Mouse (Mus musculus) kidney, adult 18-20 months (tissue): ENCODE measurements at regions not wholly inside any gene's neighbourhood (a gene's known extent, or its start where the extent isn't known, plus 50 kb on each side); places are given as distances from the start of the nearest gene placed in this dataset.
A peak's percentile ranks its signal among the peaks of the same experiment; 100 is the strongest.
"Not testable (repeated sequence)": the region's sequence is repeated elsewhere in the genome, so short reads cannot be mapped to it uniquely, and the experiment has no call there.

Source experiments
- DNase-seq: peaks from one replicate; pipeline ENCODE4 v3.0.0; 2021

GRCm38 (mm10) chr17:15242976-15243635 lies 133.6 kb downstream of the Dll1 start:
- no peak for DNase-seq

- no peak for DNase-seq
Observed at GRCm38 (mm10) chr17:15242356-15242755, 134.3 kb downstream of the Dll1 start.

GRCm38 (mm10) chr17:15241491-15241890 lies 135.2 kb downstream of the Dll1 start:
- no peak for DNase-seq

GRCm38 (mm10) chr17:15240641-15241040 lies 136.0 kb downstream of the Dll1 start:
- DNase-seq = not testable (repeated sequence)

- DNase-seq = no peak
Observed at GRCm38 (mm10) chr17:15240011-15240410, 136.7 kb downstream of the Dll1 start.

- no peak for DNase-seq
Observed at GRCm38 (mm10) chr17:15235041-15235440, 141.6 kb downstream of the Dll1 start.

GRCm38 (mm10) chr17:15231175-15231574 lies 145.5 kb downstream of the Dll1 start:
- DNase-seq = no peak

GRCm38 (mm10) chr17:15229159-15229558 lies 147.5 kb downstream of the Dll1 start:
- no peak for DNase-seq

- DNase-seq = no peak
Observed at GRCm38 (mm10) chr17:15228077-15228476, 148.6 kb downstream of the Dll1 start.

- no peak for DNase-seq
Observed at GRCm38 (mm10) chr17:15223826-15224225, 152.8 kb downstream of the Dll1 start.

- DNase-seq = no peak
Observed at GRCm38 (mm10) chr17:15222923-15223322, 153.7 kb downstream of the Dll1 start.

GRCm38 (mm10) chr17:15214157-15214685 lies 162.5 kb downstream of the Dll1 start:
- DNase-seq = no peak

GRCm38 (mm10) chr17:15208808-15209173 lies 167.5 kb upstream of the Gm3448 start:
- no peak for DNase-seq

GRCm38 (mm10) chr17:15208030-15208807 lies 166.9 kb upstream of the Gm3448 start:
- peak; percentile 25 for DNase-seq

- DNase-seq = no peak
Observed at GRCm38 (mm10) chr17:15207182-15208029, 166.1 kb upstream of the Gm3448 start.

GRCm38 (mm10) chr17:15205799-15206198 lies 164.5 kb upstream of the Gm3448 start:
- DNase-seq = no peak

- no peak for DNase-seq
Observed at GRCm38 (mm10) chr17:15204524-15204923, 163.2 kb upstream of the Gm3448 start.

- no peak for DNase-seq
Observed at GRCm38 (mm10) chr17:15199235-15199634, 157.9 kb upstream of the Gm3448 start.

- no peak for DNase-seq
Observed at GRCm38 (mm10) chr17:15197361-15197760, 156.0 kb upstream of the Gm3448 start.

- no peak for DNase-seq
Observed at GRCm38 (mm10) chr17:15195819-15196218, 154.5 kb upstream of the Gm3448 start.

- DNase-seq = no peak
Observed at GRCm38 (mm10) chr17:15194894-15195461, 153.6 kb upstream of the Gm3448 start.

GRCm38 (mm10) chr17:15193831-15194230 lies 152.5 kb upstream of the Gm3448 start:
- DNase-seq = no peak

GRCm38 (mm10) chr17:15192840-15193239 lies 151.5 kb upstream of the Gm3448 start:
- DNase-seq = peak; percentile 6
